Mouse (Mus musculus) neural tube, embryonic 13.5 days (tissue): ENCODE results near the gene Cdk2ap1. TPM values are rescaled to one million over a fixed set of nuclear protein-coding genes. Genes with fewer than 3 reads are reported as not detected.
"Not testable (repeated sequence)": the region's sequence is repeated elsewhere in the genome, so short reads cannot be mapped to it uniquely, and the experiment has no call there.

Source experiments
- ATAC-seq: fragments of 200-750 bp; cut with Nextera tagmentation; 2 replicates; pipeline ENCODE4 v1.8.0; 2017; ENCODE audit warnings: low read depth, mild to moderate bottlenecking, moderate TSS enrichment, moderate library complexity
- H3K27ac ChIP-seq: fragments of 300-500 bp; sonication (generic); replicated peaks from 2 replicates; pipeline ENCODE4 v1.5.1; 2015; ENCODE audit warnings: moderate library complexity, mild to moderate bottlenecking, inconsistent platforms
- H3K27me3 ChIP-seq: fragments of 300-500 bp; sonication (generic); 2 replicates; pipeline ENCODE4 v1.6.1; 2015; ENCODE audit warnings: mild to moderate bottlenecking, inconsistent platforms
- H3K36me3 ChIP-seq: fragments of 300-500 bp; sonication (generic); 2 replicates; pipeline ENCODE4 v1.6.1; 2015; ENCODE audit warnings: mild to moderate bottlenecking, inconsistent platforms
- H3K4me1 ChIP-seq: fragments of 300-500 bp; sonication (generic); replicated peaks from 2 replicates; pipeline ENCODE4 v1.6.1; 2015; ENCODE audit warnings: inconsistent platforms
- H3K4me2 ChIP-seq: fragments of 300-500 bp; sonication (generic); 2 replicates; pipeline ENCODE4 v1.6.1; 2015; ENCODE audit warnings: inconsistent platforms, mild to moderate bottlenecking, moderate library complexity
- H3K4me3 ChIP-seq: fragments of 300-500 bp; sonication (generic); 2 replicates; pipeline ENCODE4 v1.5.1; 2015; ENCODE audit warnings: mild to moderate bottlenecking, inconsistent platforms
- H3K9ac ChIP-seq: fragments of 300-500 bp; sonication (generic); 2 replicates; pipeline ENCODE4 v1.6.1; 2015; ENCODE audit warnings: moderate library complexity, mild to moderate bottlenecking, inconsistent platforms
- H3K9me3 ChIP-seq: fragments of 300-500 bp; sonication (generic); 2 replicates; pipeline ENCODE4 v1.6.1; 2016; ENCODE audit warnings: inconsistent platforms
- WGBS: fragments of 180-500 bp; shearing (Covaris S2); methylation state at CpG from one replicate; pipeline ENCODE4 v1.1.7; 2015; 5-methylcytosine and 5-hydroxymethylcytosine counted together
- polyA plus RNA-seq: library from polyadenylated mRNA; unstranded; fragments of >200 nt; fragmentation: Nextera tagmentation; extraction: Ambion mirVana; gene quantifications from 2 replicates; pipeline ENCODE4 v1.2.1, GENCODE M21; 2015

Gene Cdk2ap1
- 90.3 and 94.3 TPM in 2 replicates for polyA plus RNA-seq

DNA sequence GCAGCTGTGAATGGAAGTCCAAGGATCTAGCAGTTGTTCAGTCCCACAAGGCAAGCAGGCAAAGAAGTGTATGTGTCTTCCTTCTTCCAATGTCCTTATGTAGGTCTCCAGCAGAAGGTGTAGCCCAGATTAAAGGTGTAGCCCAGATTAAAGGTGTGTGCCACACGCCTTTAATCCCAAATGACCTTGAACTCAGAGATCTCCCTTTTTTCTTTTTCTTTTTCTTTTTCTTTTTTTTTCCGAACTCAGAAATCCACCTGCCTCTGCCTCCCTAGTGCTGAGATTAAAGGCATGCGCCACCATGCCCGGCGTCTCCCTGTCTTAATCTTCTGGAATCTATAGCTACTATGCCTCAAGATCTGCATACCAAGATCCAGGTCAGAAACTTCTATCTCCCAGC is at the start of gene Cdk2ap1:
Gene Cdk2ap1, minus strand, starts transcription at position 101 of the 400 bp plus-strand sequence.
- H3K9me3 ChIP-seq, H3K9ac ChIP-seq, ATAC-seq, H3K4me2 ChIP-seq, H3K27ac ChIP-seq, H3K4me1 ChIP-seq, H3K4me3 ChIP-seq, H3K27me3 ChIP-seq: not testable (repeated sequence)
- 0 out of 2 replicates have a peak, but pooled peaks cover 14% of the 10 kb centered on the region for H3K36me3 ChIP-seq
- 95% methylated on average over 5 of the region's 5 CpGs for WGBS

DNA sequence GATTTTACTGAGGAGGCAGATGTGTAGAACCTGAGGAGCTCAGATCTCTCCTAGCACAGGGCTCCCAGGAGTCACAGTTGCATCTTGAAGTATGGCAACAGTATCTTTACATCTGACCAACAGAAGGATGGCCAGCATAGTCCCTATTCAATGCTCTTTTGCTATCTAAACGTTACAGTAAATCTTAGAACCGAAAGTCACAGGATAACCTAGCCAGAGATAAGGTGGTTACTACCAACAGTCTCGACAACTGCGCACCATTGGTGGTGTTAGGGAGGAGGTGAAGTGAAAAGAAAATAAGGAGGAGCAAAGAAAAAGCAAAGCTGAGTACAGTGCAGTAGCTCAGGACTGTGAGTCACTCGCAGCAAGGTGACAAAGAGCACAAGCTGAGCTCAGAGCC is 49.3 kb upstream of the Cdk2ap1 start:
- no peaks in the 10 kb centered on the region for H3K4me1 ChIP-seq
- no peaks in the 10 kb centered on the region for H3K27me3 ChIP-seq
- peaks cover 62% of the 10 kb centered on the region for H3K36me3 ChIP-seq
- H3K4me2 ChIP-seq = no peak overlapping the region
- no peak overlapping the region for H3K27ac ChIP-seq
- H3K9me3 ChIP-seq = no peaks in the 10 kb centered on the region
- WGBS = 94% methylated on average over 5 of the region's 5 CpGs
- H3K4me3 ChIP-seq = no peak overlapping the region
- H3K9ac ChIP-seq = no peak overlapping the region
- ATAC-seq = no peak

DNA sequence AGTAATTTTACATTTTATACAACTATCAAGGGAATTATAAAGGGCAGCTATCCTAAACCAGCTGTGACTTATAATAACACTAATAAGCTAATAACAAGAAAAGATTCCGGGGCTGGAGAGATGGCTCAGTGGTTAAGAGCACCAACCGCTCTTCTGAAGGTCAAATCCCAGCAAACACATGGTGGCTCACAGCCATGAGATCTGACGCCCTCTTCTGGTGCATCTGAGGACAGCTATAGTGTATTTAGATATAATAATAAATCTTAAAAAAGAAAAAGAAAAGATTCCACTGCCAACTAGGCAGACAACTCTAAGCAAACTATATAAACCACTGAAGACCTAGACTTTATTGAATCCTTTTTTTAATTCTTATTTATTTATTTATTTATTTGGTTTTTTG is 47.9 kb upstream of the Cdk2ap1 start:
- Histone ChIP-seq H3K27me3 (no peaks in the 10 kb centered on the region), H3K36me3 (peaks cover 74% of the 10 kb centered on the region), H3K27ac (no peak overlapping the region), H3K4me2 (no peak overlapping the region), H3K4me1 (no peaks in the 10 kb centered on the region), H3K4me3 (no peak overlapping the region), H3K9me3 (no peaks in the 10 kb centered on the region), H3K9ac (no peak overlapping the region)
- ATAC-seq = no peak
- 80% methylated on average over 3 of the region's 3 CpGs for WGBS

DNA sequence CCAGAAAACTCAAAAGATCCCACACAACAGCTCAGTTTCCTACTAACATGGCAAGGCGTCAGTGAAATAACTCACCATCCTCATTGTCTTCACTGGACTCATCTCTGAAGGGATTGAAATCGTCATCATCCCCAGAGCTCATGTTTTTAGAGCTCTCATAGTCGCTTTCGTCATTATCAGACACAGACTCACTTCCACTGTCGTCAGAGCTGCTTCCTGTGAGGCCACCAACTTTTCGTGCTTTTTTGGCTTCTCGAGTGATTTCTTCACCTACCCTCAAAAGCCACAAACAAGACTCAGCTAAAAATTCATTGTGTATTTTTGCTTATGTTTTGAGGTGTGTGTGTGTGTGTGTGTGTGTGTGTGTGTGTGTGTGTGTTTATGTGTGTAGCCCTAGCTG is 30.8 kb upstream of the Cdk2ap1 start:
- ATAC-seq = no peak
- Histone ChIP-seq H3K27me3 (no peaks in the 10 kb centered on the region), H3K36me3 (peaks cover 92% of the 10 kb centered on the region), H3K4me1 (no peaks in the 10 kb centered on the region), H3K9ac (no peak overlapping the region), H3K4me2 (no peak overlapping the region), H3K9me3 (no peaks in the 10 kb centered on the region), H3K4me3 (no peak overlapping the region), H3K27ac (no peak overlapping the region)
- 93% methylated on average over 7 of the region's 7 CpGs for WGBS

DNA sequence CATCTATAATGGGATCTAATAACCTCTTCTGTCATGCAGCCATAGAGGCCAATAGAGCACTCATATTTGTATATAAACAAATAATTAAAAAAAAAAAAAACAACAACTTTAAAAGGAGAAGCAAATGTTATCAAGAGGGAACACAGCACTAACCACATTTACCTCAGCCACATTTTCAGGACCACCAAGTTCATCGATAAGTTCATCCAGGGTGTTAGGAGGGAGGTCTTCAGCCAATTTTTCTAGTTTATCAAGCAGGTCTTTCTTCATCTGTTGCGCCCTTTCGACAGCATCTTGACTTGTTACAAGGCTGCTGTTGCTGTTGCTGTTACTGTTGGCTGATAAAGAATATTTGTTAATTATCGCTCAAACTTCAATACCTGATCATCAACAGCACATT is 29.5 kb upstream of the Cdk2ap1 start:
- no peak for ATAC-seq
- no peaks in the 10 kb centered on the region for H3K4me1 ChIP-seq
- H3K27ac ChIP-seq = no peak overlapping the region
- no peaks in the 10 kb centered on the region for H3K9me3 ChIP-seq
- H3K36me3 ChIP-seq = peaks cover 92% of the 10 kb centered on the region
- no peak overlapping the region for H3K9ac ChIP-seq
- H3K4me3 ChIP-seq = no peak overlapping the region
- no peaks in the 10 kb centered on the region for H3K27me3 ChIP-seq
- 97% methylated on average over 4 of the region's 4 CpGs for WGBS
- no peak overlapping the region for H3K4me2 ChIP-seq

DNA sequence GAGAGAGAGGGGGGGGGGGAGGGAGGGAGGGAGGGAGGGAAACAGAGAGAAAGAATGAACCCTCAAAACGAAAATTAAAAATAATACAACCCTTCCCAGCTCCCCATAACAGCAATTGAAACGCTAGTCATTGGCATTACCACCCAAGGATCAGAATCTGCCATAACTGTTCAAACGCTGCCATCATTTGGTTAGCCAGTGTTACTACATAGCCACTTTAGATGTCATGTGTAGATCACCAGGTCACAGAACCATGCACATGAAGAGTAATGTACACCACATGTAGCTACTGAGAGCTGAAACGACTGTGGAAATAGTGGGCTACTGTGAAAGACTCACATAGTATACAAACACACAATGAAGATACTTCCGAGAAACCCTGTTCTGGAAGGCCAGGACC is 25.1 kb upstream of the Cdk2ap1 start:
- no peak overlapping the region for H3K4me3 ChIP-seq
- no peak for ATAC-seq

DNA sequence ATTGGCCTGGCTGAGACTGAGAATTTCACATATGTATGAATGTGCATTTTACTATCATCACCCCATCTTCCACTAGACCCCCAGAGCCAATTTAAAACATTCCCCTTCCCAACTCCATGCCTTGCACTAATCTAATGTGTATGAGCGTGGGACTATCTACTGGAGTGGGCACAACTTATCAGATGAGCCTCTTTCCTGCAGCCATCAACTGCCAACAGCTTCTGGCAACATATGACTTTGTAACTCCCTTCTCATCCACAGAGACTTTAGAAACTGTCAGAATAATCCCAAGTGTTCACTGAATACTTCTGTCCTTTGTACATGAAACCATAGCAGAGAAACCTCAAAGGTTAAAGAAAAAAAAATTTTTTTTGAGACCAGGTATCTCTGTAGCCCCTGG is 17.2 kb upstream of the Cdk2ap1 start:
- 94% methylated on average over 1 of the region's 1 CpGs for WGBS
- no peaks in the 10 kb centered on the region for H3K4me1 ChIP-seq
- H3K9me3 ChIP-seq = no peaks in the 10 kb centered on the region
- H3K9ac ChIP-seq = no peak overlapping the region
- H3K36me3 ChIP-seq = peaks cover 94% of the 10 kb centered on the region
- H3K4me3 ChIP-seq = no peak overlapping the region
- no peak overlapping the region for H3K4me2 ChIP-seq
- no peak for ATAC-seq
- no peaks in the 10 kb centered on the region for H3K27me3 ChIP-seq
- no peak overlapping the region for H3K27ac ChIP-seq

More for the DNA sequence above, 25.1 kb upstream of the Cdk2ap1 start:
- H3K9me3 ChIP-seq = no peaks in the 10 kb centered on the region
- peaks cover 90% of the 10 kb centered on the region for H3K36me3 ChIP-seq
- no peaks in the 10 kb centered on the region for H3K4me1 ChIP-seq
- 84% methylated on average over 5 of the region's 5 CpGs for WGBS
- no peak overlapping the region for H3K9ac ChIP-seq
- H3K4me2 ChIP-seq = no peak overlapping the region
- H3K27me3 ChIP-seq = no peaks in the 10 kb centered on the region
- no peak overlapping the region for H3K27ac ChIP-seq

DNA sequence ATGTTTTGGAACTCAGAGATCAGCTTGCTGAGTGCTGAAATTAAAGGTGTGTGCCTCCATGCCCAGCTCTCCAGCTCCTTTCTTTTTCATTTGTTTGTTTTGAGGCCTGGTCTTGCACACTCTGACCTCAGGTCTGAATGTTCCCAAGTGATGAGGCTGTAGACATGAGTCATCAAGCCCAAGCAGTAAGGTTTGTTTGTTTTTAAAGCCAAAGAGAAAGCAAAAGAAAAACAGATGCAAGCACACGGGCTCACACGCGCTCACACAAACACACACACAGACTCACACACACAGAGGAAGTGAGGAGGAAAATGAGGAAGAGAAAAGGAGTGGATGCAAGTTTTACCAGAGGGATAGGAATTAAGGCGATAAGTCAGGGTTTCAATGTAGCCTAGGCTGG is 14.3 kb upstream of the Cdk2ap1 start:
- 93% methylated on average over 4 of the region's 4 CpGs for WGBS
- no peak overlapping the region for H3K27ac ChIP-seq
- peaks cover 93% of the 10 kb centered on the region for H3K36me3 ChIP-seq
- H3K4me1 ChIP-seq = no peaks in the 10 kb centered on the region
- H3K27me3 ChIP-seq = no peaks in the 10 kb centered on the region
- no peak overlapping the region for H3K4me2 ChIP-seq
- H3K4me3 ChIP-seq = no peak overlapping the region
- H3K9me3 ChIP-seq = no peaks in the 10 kb centered on the region
- no peak for ATAC-seq
- no peak overlapping the region for H3K9ac ChIP-seq

DNA sequence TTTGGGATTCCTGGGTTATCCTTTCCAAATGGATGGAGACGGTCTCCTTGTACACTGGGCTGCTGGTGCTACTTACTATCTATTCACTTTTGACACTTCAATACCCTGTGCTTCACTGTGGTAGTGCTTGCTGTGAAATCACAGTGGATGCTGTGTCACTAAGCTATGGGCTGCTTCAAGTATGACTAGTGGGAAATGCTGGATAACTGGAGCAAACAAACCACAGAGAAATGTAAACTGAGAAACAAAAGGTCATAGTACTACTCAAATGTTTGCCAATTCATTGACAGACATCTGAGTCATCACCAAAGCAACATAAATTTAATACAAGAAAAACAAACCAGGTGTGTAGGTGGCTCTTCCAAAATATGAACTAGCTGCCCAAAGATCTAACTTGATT is 13.5 kb upstream of the Cdk2ap1 start:
- ATAC-seq = no peak
- no peak overlapping the region for H3K27ac ChIP-seq
- H3K4me1 ChIP-seq = no peaks in the 10 kb centered on the region
- H3K27me3 ChIP-seq = no peaks in the 10 kb centered on the region
- H3K4me2 ChIP-seq = no peak overlapping the region
- 98% methylated on average over 1 of the region's 1 CpGs for WGBS
- H3K9ac ChIP-seq = no peak overlapping the region
- peaks cover 93% of the 10 kb centered on the region for H3K36me3 ChIP-seq
- H3K9me3 ChIP-seq = no peaks in the 10 kb centered on the region
- no peak overlapping the region for H3K4me3 ChIP-seq

DNA sequence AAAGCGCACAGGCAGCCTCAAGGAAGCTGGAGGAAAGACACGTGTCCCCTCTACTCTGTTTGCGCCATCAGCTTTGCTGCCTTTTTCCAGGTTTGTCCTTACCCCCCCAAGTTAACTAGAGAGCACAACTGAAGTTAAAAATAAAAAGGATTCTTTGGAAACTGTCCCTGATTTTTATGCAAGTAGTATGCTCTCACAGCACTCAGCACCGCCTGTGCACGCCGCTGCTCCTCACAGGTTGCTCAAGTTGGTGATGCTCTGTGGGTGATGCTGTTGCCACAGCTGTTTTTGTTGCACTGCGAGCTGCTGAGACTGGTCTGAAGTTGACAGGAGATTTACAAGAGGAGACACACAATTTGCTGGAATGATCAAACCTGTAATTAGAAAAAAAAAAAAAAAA is 11.4 kb upstream of the Cdk2ap1 start:
- no peak for ATAC-seq
- Histone ChIP-seq H3K4me3 (no peak overlapping the region), H3K9me3 (no peaks in the 10 kb centered on the region), H3K9ac (no peak overlapping the region), H3K4me1 (no peaks in the 10 kb centered on the region), H3K4me2 (no peak overlapping the region), H3K27ac (no peak overlapping the region), H3K27me3 (no peaks in the 10 kb centered on the region), H3K36me3 (peaks cover 93% of the 10 kb centered on the region)
- 96% methylated on average over 7 of the region's 7 CpGs for WGBS

DNA sequence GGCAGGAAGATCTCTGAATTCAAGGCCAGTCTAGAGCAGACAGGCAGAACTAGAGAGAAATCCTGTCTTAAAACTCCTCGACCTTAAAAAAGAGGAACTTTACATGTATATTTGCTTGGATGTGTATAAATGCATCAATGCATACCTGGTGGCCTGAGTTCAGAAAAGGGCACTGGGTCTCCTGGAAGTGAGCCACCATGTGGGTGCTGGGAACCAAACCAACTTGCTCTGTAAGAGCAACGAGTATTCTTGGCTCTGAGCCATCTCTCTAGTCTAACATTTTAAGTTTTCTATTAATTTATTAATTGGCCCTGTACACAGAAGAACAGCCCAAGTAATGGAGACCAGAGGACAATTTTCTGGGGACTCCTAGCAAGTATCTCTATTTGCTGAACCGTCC is 3.8 kb upstream of the Cdk2ap1 start:
- no peak overlapping the region for H3K27ac ChIP-seq
- H3K27me3 ChIP-seq = no peaks in the 10 kb centered on the region
- ATAC-seq = no peak
- 86% methylated on average over 3 of the region's 3 CpGs for WGBS
- H3K36me3 ChIP-seq = peaks cover 50% of the 10 kb centered on the region
- no peak overlapping the region for H3K9ac ChIP-seq
- no peaks in the 10 kb centered on the region for H3K9me3 ChIP-seq
- H3K4me2 ChIP-seq = no peak overlapping the region
- no peaks in the 10 kb centered on the region for H3K4me1 ChIP-seq
- no peak overlapping the region for H3K4me3 ChIP-seq

DNA sequence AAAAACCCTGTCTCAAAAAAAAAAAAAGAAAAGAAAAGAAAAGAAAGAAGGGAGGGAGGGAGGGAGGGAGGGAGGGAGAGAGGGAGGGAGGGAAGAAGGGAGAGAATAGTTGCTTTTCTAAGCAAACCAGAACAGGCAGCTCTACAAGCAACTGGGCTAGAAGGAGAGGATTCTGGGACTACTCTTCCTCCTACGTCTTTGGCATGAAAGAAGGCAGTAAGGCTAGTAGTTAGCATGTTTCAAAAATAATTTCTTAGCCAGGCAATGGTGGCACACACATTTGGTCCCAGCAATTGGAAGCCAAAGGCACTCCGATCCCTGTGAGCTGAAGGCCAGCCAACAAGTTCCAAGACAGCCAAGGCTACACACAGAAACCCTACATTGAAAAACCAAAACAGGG is 2.9 kb upstream of the Cdk2ap1 start:
- no peak overlapping the region for H3K27ac ChIP-seq
- ATAC-seq = no peak
- H3K27me3 ChIP-seq = no peaks in the 10 kb centered on the region
- no peaks in the 10 kb centered on the region for H3K9me3 ChIP-seq
- no peak overlapping the region for H3K9ac ChIP-seq
- 91% methylated on average over 2 of the region's 2 CpGs for WGBS
- no peak overlapping the region for H3K4me3 ChIP-seq
- no peak overlapping the region for H3K4me2 ChIP-seq
- H3K4me1 ChIP-seq = no peaks in the 10 kb centered on the region
- H3K36me3 ChIP-seq = peaks cover 41% of the 10 kb centered on the region

DNA sequence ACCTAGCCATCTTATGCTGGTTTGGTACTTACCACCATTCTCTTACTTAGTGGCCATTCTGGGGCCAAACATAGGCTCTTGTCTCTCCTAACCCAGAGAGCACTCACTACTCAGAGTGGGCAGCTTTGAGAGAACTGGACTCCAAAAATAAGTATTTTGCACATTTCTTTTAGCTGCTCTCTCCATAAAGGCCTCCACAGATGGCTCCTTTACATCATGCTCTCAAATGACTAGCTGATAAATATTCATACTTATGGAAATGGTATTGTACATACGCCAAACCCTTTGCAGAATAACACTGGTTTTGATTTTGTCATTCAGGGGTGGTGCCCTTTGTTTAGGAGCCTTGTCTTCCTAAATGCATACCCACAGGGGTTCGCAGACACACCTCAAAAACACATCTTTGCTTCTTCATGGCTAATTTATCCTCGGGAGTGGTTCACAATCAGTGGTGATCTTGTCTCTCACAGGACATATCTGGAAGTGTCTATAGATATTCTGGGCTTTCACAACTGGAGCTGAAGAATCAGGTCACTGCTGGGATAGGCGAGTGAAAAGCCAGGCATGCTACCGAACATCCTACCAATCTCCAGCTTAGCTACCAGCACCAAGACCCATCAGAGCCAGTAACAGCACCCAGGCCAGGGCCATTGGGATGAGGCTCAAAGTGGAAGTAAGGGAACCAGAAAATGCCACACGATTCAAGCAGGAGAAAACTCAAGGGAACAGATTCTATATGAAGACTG is 1.5 kb upstream of the Cdk2ap1 start:
- Histone ChIP-seq H3K36me3 (peaks cover 26% of the 10 kb centered on the region), H3K27me3 (no peaks in the 10 kb centered on the region), H3K4me1 (no peaks in the 10 kb centered on the region), H3K4me2 (no peak overlapping the region), H3K4me3 (no peak overlapping the region), H3K9ac (no peak overlapping the region), H3K9me3 (no peaks in the 10 kb centered on the region), H3K27ac (no peak overlapping the region)
- 90% methylated on average over 6 of the region's 6 CpGs for WGBS
- no peak for ATAC-seq
